Mouse (Mus musculus): ENCODE results near the gene Pdzd2. TPM values are rescaled to one million over a fixed set of nuclear protein-coding genes. Genes with fewer than 3 reads are reported as not detected.
"Not testable (repeated sequence)": the region's sequence is repeated elsewhere in the genome, so short reads cannot be mapped to it uniquely, and the experiment has no call there.

Pdzd2 gene
- total RNA-seq, 4 experiments from 2014 or later, result 67.0 to 85.4 (median 77.8) TPM

DNA sequence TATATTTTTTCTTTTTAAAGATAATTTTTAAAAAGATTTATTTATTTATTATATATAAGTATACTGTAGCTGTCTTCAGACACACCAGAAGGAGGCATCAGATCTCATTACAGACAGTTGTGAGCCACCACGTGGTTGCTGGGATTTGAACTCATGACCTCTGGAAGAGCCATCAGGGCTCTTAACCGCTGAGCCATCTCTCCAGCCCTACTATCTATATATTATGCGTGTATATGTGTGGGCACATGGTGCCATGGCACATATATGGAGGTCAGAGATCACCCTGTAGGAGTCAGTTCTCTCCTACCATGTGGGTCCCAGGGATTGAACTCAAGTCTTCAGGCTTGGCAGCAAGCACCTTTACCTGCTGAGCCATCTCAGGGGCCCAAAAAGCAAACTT is 359.7 kb downstream of the Pdzd2 start:
- no peak for DNase-seq (ENCODE audit: low spot score in 2 of 2)

DNA sequence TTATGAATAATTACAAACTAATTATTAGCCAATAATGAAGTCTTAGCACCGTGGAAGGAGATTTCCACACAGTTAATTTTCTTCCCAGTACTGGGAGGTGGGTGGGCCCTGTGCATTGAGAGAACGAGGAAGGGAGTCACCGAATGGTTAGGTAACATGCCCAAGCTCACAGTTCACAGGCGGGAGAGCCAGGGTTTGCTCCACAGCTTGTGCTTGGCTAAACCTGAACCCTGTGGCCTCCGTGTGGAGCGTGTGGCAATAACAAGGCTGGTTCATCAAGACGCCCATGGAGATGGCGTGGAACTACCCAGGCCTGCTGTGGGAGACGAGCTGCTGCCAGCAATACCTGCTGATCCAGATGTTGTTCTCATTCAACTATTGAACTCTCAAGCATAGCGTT is 361.9 kb downstream of the Pdzd2 start:
- no peak for DNase-seq (ENCODE audit: low spot score in 2 of 2)

DNA sequence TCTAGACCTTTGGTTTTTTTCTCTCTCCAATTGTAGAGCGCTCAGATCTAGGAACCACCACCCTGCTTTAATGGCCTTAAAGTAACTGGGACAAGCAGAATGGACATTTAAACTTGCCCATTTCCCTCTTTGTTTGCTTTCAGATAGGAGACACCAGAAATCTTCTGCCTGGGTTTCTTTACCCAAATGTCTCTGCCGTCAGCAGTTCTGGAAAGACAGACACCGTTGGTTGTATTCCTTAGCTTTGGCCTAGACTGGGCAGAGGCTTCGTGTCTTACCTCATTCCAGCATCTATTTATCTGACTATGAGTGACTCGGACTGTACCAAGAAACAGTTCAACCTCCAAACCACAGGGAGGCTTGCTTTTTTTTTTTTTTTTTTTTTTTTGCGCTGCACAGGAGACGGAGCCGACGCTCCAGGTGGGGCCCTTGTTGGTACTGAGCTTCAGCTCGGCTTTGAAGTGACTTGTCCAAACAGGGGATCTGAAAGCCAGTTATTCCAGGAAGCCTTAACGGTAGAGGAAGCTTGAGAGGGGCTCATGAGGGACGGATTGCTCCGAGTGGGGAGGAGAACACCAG is 363.1 kb downstream of the Pdzd2 start:
- no peak for DNase-seq (ENCODE audit: low spot score in 2 of 2)

DNA sequence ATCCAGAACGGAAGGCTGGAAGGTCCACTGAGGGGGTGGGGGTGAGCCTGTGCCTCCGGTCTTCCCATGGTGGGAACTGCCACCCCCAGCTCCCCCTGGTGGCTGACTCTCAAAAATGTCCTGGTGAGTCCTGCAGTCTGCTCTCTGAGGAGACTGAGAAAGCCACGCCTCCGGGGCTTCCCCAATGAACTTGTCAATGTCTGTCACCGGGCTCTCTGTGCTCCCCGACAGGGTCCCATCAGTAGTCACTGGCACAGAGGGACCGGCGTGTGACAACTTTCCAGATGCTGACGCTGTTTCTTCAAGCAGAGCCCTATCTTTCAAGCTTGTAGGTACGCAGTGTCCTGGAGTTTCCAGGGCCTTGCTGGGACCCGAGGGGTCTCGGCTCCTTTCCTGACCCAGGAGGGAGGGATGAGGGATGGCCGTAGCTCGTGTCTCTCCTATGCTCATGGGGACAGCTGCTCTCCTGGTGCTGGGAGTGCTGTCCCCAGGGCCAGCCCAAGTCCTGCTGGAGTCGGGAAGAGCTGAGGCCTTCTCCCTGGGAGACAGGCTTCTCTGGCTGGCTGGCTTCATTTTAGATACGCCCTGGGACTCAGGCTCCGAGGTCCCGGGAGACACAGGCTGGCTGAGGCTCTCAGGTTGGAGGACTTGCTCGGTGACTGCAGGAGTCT is 363.9 kb downstream of the Pdzd2 start:
- peak; percentile 46 to 47 for DNase-seq (ENCODE audit: low spot score in 2 of 2)

DNA sequence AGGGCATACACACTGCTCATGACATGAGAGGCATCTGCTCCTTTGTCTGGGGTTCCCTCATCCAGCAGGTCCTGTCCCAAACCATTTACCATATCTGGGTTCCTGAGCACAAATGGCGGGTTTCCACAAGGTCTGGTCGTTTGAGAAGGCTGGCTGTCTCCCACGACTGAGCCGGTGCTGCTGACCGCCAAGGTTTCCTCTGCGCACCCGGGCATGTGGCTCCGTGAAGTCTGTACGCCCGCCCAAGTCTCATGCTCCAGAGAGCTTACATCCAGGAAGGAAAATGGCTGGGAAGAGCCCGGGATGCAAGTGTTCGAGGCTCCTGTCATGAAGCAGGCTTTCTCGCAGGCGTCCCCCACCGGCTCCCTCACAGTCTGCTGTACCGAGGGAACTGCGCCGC is 364.8 kb downstream of the Pdzd2 start:
- no peak for DNase-seq (ENCODE audit: low spot score in 2 of 2)

DNA sequence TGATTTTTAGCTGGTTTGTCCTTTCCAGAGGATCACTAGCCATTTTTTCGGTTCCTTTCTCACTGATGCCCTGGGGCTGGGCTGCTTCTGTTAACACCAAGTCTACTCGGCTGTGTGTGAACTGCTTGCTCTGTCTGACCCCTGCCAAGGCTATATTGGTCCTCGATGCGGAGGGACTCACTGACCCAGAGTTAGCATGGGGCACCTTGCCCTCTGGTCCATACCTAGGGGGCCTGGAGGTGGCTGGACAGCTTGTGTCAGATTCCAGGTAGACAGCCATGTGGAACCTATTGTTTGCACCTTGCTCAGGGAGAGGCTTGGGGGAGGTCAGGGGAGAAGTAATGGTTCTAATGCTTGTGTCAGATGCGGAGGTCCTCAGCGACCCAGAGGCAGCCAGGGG is 365.8 kb downstream of the Pdzd2 start:
- no peak for DNase-seq (ENCODE audit: low spot score in 2 of 2)

DNA sequence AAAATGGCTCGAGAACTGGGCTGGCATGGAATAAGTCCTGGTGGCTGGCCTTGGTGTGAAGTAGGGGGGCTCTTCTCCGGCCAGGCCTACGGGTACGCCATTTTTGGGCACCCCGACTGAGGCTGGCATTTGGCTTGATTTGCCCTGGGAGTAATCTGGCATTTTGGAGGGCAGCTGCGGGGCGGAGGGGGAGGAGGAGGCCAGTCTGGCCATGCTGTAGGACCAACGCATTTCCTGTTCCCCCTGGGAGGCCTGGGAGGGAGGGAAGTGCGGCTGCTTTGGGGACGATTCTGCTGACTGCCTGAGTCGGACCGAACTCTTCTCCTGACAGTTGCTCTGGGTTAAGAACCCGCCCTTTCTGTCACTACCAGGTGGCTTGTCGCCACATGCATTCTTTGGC is 366.2 kb downstream of the Pdzd2 start:
- no peak for DNase-seq (ENCODE audit: low spot score in 2 of 2)

DNA sequence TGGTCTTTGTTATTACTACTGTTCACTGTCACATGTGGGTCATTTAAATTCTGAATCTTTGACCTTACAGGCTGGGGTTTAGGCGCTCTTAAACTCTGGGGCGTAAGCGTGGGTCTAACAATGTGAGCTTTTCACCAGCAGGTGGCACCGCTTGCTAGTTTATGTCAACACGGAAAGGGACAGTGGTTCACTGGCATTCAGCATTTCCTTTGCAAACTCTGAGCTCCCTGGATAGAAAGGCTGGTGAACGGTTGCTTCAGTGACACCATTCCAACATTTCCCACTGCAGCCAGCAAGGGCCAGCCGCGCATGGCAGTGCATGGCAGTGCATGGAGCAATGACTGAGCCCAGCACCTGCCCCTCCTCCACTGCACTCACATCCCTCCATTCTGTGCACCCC is 368.5 kb downstream of the Pdzd2 start:
- DNase-seq (ENCODE audit: low spot score in 2 of 2), result peak in 1 of 2 experiments; percentile 54

DNA sequence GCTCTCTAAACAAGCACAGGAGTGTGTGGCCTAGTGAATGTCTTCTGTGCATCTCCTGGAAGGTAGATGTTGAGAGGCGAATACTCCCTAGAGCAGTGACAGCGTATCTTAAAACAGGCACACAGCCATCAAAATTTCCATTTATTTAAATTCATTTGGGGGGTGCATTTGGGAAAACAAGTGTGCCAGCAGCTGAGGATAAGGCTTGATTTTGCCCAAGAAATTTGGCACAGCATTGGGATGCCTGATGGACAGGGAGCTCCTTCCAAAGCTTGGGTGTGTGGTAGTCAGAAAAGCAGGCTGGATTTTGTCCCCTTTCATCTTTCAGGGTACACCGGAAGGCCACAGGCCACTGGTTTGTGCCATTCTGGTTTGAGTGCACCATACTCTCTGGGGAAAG is 369.6 kb downstream of the Pdzd2 start:
- DNase-seq (ENCODE audit: low spot score in 2 of 2), result no peak

DNA sequence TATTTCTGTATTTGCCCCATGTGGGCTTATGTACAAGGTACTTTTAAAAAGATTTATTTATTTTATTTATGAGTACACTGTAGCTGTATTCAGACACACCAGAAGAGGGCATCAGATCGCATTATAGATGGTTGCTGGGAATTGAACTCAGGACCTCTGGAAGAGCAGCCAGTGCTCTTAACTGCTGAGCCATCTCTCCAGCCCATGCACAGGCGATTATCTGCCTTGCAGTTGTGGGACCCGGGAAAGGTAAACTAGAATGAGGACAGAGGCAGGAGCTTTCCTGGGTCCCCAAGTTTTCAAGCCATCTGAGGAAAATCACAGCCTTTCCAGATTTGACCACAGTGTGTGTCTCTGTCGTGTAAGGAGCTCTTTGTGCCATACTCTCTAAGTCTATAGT is 370.9 kb downstream of the Pdzd2 start:
- no peak for DNase-seq (ENCODE audit: low spot score in 2 of 2)

DNA sequence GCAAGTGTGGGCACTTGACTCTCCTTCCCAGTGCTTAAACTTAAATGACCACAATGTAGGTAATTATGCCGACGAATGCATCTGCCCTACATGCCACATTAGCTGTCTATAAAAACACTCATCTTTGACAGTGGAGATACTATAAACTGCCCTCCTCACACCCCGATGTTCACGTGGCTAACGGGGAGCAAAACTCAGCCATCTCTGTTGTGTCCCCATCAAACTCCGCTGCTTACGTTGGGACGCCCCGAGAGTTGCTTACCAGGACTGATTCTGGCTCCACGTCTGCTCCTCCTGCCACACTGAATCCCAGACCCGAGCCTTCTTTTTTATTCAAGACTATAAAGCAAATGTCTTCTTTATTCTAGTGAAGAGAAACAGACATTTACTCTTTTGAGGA is 371.4 kb downstream of the Pdzd2 start:
- no peak for DNase-seq (ENCODE audit: low spot score in 2 of 2)

DNA sequence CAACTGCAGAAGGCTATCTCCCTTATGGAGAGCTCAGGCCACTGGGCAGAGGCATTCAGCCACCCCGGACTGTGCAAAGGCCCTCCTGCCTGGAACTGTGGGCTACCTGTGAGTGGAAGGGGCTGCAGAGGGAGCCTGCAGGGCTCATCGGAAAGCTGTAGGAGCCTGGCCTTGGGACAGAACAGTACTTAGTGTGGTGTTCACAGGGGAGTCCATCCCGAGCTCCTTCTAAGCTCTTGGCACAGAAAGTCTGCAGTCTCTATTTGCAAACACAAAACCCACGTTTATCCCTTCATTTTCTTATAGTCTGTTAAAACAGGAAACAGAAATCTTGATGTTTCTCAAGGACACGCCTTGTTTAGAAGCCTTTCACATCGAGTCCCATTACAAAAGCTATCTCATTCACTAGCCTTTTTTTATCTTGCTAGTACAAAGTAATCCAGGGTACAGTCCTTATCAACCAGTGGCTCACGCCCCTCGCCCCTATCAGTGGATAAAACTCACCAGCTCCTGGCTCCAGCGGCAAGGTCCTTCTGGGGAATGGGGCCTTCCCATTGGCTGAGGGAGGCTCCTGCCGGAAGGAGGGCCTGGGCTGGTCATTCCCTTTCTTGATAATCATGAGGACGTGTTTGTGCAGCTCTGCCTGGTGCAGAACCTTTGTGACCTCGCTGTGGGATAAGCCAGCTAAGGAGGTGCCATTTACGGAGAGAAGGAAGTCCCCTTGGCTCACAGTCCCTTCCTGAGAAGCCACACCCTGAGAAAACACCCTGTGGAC is 372.2 kb downstream of the Pdzd2 start:
- DNase-seq (ENCODE audit: low spot score in 2 of 2), result no peak

DNA sequence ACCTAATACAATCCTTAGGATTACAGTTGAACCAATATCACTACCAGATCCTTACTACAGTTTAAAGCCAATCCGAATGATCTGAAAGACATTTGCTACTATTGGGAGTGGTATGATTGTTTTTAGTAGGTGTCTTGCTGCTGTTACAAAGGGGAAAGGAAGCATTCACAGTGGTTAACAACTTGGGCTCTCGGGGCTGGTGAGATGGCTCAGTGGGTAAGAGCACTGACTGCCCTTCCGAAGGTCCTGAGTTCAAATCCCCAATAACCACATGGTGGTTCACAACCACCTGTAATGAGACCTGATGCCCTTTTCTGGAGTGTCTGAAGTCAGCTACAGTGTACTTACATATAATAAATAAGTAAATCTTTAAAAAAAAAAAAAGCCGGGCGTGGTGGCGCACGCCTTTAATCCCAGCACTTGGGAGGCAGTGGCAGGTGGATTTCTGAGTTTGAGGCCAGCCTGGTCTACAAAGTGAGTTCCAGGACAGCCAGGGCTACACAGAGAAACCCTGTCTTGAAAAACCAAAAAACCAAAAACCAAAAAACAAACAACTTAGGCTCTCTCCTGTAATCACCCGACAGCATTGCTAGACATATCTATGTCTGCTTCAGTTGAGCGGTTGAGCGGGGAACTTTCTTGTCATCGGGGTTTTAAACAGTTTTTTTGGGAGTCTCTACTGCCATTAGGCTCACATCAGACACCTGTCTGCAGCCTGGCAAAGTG is 373.0 kb downstream of the Pdzd2 start:
- DNase-seq (ENCODE audit: low spot score in 2 of 2), result not testable (repeated sequence)

DNA sequence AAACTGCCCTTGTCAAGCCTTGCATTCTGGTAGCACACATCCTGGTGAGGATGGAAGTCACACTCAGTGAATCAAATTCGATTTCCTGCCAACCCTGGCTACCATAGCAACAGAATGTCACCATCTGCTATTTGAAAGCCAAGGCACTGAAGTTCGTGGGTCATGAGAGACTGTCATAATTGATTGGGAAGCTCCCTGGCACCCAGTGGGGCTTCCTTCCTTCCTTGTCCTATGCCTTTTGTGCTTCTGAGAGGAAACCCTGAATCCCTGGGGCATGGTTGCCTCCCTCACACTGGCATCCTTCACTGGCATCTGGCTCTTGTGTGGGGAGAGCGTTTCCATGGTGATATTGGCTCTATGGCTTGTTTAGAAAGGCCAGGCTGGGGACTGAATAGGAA is 373.7 kb downstream of the Pdzd2 start:
- DNase-seq (ENCODE audit: low spot score in 2 of 2), result peak; percentile 39 to 70

DNA sequence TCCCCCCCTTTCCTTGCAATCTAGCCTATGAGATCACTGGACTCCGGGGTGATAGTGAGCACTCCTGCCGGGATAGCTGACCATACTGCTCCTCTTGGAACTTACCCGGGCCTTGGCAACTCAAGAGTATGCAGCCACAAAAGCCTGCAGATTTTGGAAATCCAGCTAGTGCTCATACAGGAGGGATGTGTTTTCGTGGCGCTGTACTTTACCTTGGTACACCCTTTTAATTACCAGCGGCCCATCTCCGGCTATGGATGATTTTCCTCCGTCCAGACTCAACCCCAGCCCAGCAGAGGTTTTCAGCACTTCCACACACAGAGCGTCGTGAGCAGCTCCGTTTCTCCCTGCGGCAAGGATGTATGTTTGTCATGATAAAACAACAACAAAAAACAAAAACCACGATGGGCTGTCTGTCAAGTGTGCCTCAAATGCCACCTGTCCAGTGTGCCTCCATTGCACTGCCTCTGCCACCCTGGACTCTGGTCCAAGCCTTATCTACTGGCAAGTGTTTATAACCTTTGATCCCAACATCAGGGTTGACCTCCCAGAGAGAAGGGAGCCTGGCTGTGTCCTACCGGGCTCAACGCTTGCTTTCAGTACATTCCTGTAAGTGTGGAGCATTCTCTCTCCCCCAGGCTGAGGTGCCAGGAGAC is 374.2 kb downstream of the Pdzd2 start:
- DNase-seq (ENCODE audit: low spot score in 2 of 2), result no peak

DNA sequence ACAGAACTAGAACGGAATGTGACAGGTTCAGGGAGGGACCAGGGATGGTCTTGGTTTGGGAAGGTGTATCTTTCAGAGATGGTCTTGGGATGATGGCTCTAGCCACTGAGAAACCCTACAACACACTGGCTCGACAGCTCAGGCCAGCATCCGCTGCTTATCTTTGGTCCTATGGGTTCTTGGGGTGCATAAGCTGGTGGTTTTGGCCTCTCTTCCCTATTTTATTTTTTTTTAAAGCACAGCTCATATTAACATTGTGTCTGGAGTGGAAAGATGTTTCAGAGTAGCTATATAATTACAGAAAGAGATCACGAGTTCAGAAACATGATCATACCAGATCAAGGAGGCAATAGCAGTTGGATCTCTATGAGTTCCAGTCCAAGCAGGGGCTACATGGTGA is 375.6 kb downstream of the Pdzd2 start:
- no peak for DNase-seq (ENCODE audit: low spot score in 2 of 2)

DNA sequence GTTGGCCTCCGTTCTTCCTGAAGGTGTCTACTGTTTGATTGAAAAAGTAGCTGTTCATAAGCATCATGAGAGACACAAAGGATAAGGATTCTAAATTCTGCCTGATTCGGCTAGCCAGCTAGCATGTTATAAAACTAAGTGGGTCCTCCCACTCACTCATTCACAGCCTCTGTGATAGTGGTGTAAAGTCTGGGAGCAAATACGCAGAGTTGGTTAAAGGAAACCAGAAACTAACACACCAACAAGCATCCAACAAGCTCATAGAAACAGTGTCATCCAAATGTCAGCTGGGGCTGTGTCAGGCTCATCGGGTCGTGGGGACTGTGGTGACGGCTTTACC is 377.1 kb downstream of the Pdzd2 start:
- peak in 1 of 2 experiments; percentile 50 for DNase-seq (ENCODE audit: low spot score in 2 of 2)

DNA sequence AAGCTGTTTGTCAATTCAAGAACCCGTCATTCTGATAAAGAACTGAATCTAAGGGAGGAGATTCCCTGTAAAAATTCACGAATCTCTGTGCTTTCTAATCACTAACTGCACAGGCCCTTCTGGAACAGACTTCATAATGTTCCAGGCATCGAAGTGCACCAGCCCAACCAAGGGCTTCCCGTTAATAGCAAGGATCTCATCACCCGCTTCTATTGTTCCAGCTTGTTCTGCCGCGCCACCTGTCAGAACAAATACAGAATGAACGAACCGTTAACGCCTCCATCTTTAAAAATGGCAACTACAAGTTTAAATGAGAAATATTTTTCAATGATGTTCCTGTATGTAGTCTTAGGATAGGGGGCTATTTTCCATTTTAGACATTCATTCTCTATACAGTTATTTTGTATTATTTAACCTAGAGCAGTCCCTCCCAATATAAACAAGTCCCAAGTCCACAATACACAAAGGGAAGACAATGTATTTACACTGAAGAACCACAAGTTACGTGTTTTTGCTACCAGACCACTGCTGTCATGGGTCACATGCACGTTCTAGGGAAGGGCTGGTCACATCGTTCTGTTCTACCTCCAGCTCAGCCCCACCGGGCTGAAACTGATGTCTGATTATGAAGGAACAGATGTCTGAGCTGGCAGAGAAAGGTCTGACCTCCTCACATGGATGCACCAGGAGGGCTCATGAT is 377.6 kb downstream of the Pdzd2 start:
- DNase-seq (ENCODE audit: low spot score in 2 of 2), result no peak

DNA sequence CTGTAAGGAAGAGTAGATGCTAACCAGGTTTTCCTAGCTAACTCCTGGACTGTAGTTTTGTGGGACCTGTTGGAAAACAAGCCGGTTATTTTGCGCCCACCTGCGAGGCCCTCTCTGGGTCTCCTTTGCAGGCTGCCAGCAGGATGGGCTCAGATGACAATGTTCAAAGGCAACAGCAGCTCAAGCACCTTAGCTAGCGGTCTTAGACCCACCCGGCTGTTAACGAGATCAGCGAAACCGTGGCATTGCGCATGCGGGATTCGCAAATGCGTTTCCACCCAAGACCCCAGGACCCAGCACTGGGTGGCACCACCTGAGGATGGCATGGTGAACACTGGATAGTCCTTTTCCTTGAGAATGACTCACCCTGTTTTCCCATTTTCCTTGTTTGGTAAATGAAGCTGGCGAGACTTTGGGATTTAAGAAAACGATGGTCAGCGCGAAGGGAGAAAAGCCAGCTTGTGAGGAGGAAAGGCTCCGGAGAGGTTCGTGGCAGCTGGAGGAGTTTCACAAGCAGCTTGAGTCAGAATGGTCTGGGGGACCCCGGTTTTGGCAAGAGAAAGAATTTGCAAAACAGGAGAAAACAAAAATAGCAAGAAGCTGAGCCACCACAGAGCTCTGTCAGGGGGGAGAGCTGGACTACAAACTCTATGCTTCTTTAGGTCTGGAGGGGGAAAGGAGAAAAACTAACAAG is 379.1 kb downstream of the Pdzd2 start:
- DNase-seq (ENCODE audit: low spot score in 2 of 2), result no peak

DNA sequence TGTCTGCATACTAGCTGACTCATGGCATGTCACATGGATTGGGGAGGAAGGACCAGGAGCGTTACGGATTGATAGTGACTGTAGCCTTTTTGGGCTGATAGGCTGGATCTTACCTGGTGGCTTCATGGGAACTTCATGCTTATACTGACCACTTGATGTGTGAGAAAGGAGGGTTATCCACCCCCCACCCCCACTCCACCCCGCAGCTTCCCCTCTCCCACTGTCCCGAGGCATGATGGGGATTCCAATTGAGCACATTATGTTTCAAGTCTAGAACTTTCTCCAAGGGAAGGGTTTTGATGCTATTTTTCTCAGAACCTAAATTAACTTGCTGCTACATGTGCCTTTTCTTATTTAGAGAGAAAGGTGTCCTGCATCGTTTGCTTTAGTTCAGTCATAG is 381.3 kb downstream of the Pdzd2 start:
- DNase-seq (ENCODE audit: low spot score in 2 of 2), result no peak

Data from left cerebral cortex, adult 8-10 months (tissue).